Mouse (Mus musculus) B cell, adult 2 months (primary cell): ENCODE results near the gene Acss2.
"Not testable (repeated sequence)": the region's sequence is repeated elsewhere in the genome, so short reads cannot be mapped to it uniquely, and the experiment has no call there.

Source experiments
- DNase-seq, 2 experiments: peaks; one replicate each; pipeline ENCODE4 v3.0.0; 2022

Gene Acss2

GRCm38 (mm10) chr2:155591676-155592075, 73.9 kb downstream of the Acss2 start:
- DNase-seq = no peak

- peak; percentile 96 to 97 for DNase-seq
Measured at GRCm38 (mm10) chr2:155592137-155592853, 74.5 kb downstream of the Acss2 start, which contains the start of gene Gss. TSS of gene Gss (minus strand) at chr2:155592810.

GRCm38 (mm10) chr2:155592854-155593283, 75.1 kb downstream of the Acss2 start:
- DNase-seq = no peak

GRCm38 (mm10) chr2:155595516-155595915, 77.8 kb downstream of the Acss2 start:
- no peak for DNase-seq

- DNase-seq = no peak
Measured at GRCm38 (mm10) chr2:155603707-155604106, 86.0 kb downstream of the Acss2 start.

GRCm38 (mm10) chr2:155604560-155605235, 87.0 kb downstream of the Acss2 start:
- no peak for DNase-seq

GRCm38 (mm10) chr2:155605236-155605589, 87.5 kb downstream of the Acss2 start:
- not testable (repeated sequence) for DNase-seq

GRCm38 (mm10) chr2:155606360-155606759, 88.6 kb downstream of the Acss2 start:
- no peak for DNase-seq

- no peak for DNase-seq
Measured at GRCm38 (mm10) chr2:155610978-155611377, 93.2 kb downstream of the Acss2 start, which contains the start of gene Myh7b. TSS of gene Myh7b (plus strand) at chr2:155611212.

GRCm38 (mm10) chr2:155611834-155612550, 94.2 kb downstream of the Acss2 start:
- no peak for DNase-seq

GRCm38 (mm10) chr2:155613326-155613755, 95.6 kb downstream of the Acss2 start:
- DNase-seq = peak; percentile 75 to 79

GRCm38 (mm10) chr2:155613953-155614352, 96.2 kb downstream of the Acss2 start:
- no peak for DNase-seq

GRCm38 (mm10) chr2:155616971-155617370, 99.2 kb downstream of the Acss2 start:
- no peak for DNase-seq

- DNase-seq = peak; percentile 93 to 94
Measured at GRCm38 (mm10) chr2:155619817-155620216, 102.1 kb downstream of the Acss2 start.

- DNase-seq = no peak
Measured at GRCm38 (mm10) chr2:155622606-155623005, 104.9 kb downstream of the Acss2 start.

- DNase-seq = no peak
Measured at GRCm38 (mm10) chr2:155623996-155624395, 106.2 kb downstream of the Acss2 start.

GRCm38 (mm10) chr2:155624730-155625129, 107.0 kb downstream of the Acss2 start:
- DNase-seq = peak; percentile 36 to 38

- DNase-seq = no peak
Measured at GRCm38 (mm10) chr2:155626277-155626676, 108.5 kb downstream of the Acss2 start.

- DNase-seq = peak; percentile 85 to 86
Measured at GRCm38 (mm10) chr2:155627030-155627738, 109.4 kb downstream of the Acss2 start.

- no peak for DNase-seq
Measured at GRCm38 (mm10) chr2:155628112-155628511, 110.4 kb downstream of the Acss2 start.

- DNase-seq = peak in 1 of 2 experiments; percentile 4
Measured at GRCm38 (mm10) chr2:155628519-155628918, 110.8 kb downstream of the Acss2 start.

GRCm38 (mm10) chr2:155629231-155629661, 111.5 kb downstream of the Acss2 start:
- no peak for DNase-seq

- no peak for DNase-seq
Measured at GRCm38 (mm10) chr2:155630153-155630552, 112.4 kb downstream of the Acss2 start.
